Mouse (Mus musculus) midbrain, postnatal 0 days (tissue): ENCODE measurements around the gene Rsad2. TPM values are rescaled to one million over a fixed set of nuclear protein-coding genes. Genes with fewer than 3 reads are reported as not detected.
"Not testable (repeated sequence)": the region's sequence is repeated elsewhere in the genome, so short reads cannot be mapped to it uniquely, and the experiment has no call there.

Source experiments
- ATAC-seq: fragments of 200-750 bp; cut with Nextera tagmentation; 2 replicates; pipeline ENCODE4 v1.8.0; 2017; ENCODE audit warnings: moderate number of reproducible peaks, mild to moderate bottlenecking, moderate TSS enrichment, moderate library complexity; ENCODE audit not compliant: low FRiP score
- DNase-seq: peaks from one replicate; pipeline ENCODE4 v3.0.0-alpha.2; 2015; ENCODE audit warnings: low spot score
- H3K27ac ChIP-seq: fragments of 300-500 bp; sonication (generic); 2 replicates; pipeline ENCODE4 v1.5.1; 2014; ENCODE audit warnings: low read depth, mild to moderate bottlenecking, low read length, mixed read lengths
- H3K27me3 ChIP-seq: fragments of 300-500 bp; sonication (generic); 2 replicates; pipeline ENCODE4 v1.6.1; 2014; ENCODE audit warnings: low read length, control low read depth, mixed read lengths; ENCODE audit not compliant: insufficient read depth
- H3K36me3 ChIP-seq: fragments of 300-500 bp; sonication (generic); 2 replicates; pipeline ENCODE4 v1.6.1; 2014; ENCODE audit warnings: low read length, control low read depth, mixed read lengths; ENCODE audit not compliant: insufficient read depth
- H3K4me1 ChIP-seq: fragments of 300-500 bp; sonication (generic); 2 replicates; pipeline ENCODE4 v1.6.1; 2014; ENCODE audit warnings: mild to moderate bottlenecking, control low read depth, antibody characterized with exemption, low read length, mixed read lengths; ENCODE audit not compliant: insufficient read depth
- H3K4me2 ChIP-seq: fragments of 300-500 bp; sonication (generic); 2 replicates; pipeline ENCODE4 v1.6.1; 2014; ENCODE audit warnings: low read depth, mild to moderate bottlenecking, low read length, mixed read lengths; ENCODE audit not compliant: poor library complexity, severe bottlenecking
- H3K4me3 ChIP-seq: fragments of 300-500 bp; sonication (generic); 2 replicates; pipeline ENCODE4 v1.5.1; 2014; ENCODE audit warnings: low read depth, mild to moderate bottlenecking, low read length, moderate library complexity
- H3K9ac ChIP-seq: fragments of 300-500 bp; sonication (generic); replicated peaks from 2 replicates; pipeline ENCODE4 v1.6.1; 2014; ENCODE audit warnings: mild to moderate bottlenecking, low read length, moderate library complexity, mixed read lengths; ENCODE audit not compliant: poor library complexity, severe bottlenecking
- H3K9me3 ChIP-seq: fragments of 300-500 bp; sonication (generic); 2 replicates; pipeline ENCODE4 v1.6.1; 2016; ENCODE audit warnings: low read length, control low read depth
- CTCF ChIP-seq: IDR thresholded peaks from 2 replicates; pipeline ENCODE4 v1.5.1; 2016; ENCODE audit warnings: antibody characterized with exemption, mild to moderate bottlenecking
- WGBS: fragments of 180-500 bp; shearing (Covaris S2); extraction: QIAGEN DNeasy Blood & Tissue Kit; methylation state at CpG from one replicate; pipeline ENCODE4 v1.1.7; 2014; 5-methylcytosine and 5-hydroxymethylcytosine counted together
- polyA plus RNA-seq: library from polyadenylated mRNA; unstranded; fragments of >200 nt; fragmentation: Nextera tagmentation; extraction: Ambion mirVana; gene quantifications from 2 replicates; pipeline ENCODE4 v1.2.1, GENCODE M21; 2015
- total RNA-seq: library from RNA; depleted of rRNA; stranded (reverse); fragments of >200 nt; gene quantifications from 2 replicates; pipeline ENCODE4 v1.2.3, GENCODE M21; 2014; rRNA removed

The Rsad2 gene
- 1.1 and 1.3 TPM in 2 replicates for total RNA-seq
- polyA plus RNA-seq: 0.95 and 0.98 TPM in 2 replicates

DNA sequence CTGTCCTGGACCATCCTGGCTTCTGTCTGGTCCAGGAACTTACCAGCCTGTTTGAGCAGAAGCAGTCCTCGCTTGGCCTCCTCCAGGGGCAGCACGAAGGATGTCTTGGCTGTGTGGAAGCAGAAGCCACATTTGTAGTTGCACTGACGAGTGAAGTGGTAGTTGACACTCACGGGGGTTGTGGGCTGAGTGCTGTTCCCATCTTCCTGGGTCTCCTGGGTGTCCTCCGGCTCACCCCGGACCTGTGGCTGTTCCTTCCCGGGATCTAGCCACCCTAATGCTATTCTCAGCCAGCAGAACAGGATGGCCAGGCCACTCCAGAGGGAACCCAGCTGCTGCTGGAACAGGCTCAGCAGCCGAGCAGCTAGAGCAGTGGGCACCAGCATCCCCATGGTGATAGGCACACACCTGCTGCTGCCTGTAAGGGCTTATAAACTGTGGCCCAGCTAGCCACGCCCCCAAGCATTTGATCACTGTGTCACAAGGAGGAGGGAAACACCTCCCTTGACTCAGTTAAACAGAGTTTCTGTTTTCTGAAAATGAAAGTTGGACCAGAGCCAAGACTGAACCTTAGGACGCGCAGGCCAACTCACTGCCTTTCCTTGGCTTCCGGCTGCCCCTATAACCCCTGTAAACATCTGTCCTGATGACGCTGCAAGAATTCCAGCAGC, at the start of gene Rsad2:
Gene Rsad2, minus strand, starts transcription at position 425 of the 671 bp plus-strand sequence.
- 50% methylated on average over 13 of the region's 13 CpGs for WGBS
- peak within 1 kb of the TSS; percentile 20; the same call in 1 of the 2 replicates for H3K4me2 ChIP-seq
- H3K4me1 ChIP-seq: 0 out of 2 replicates have a peak, but pooled peaks cover 4% of the 10 kb centered on the region

GRCm38 (mm10) chr12:26501042-26501441, 44.8 kb upstream of the Rsad2 start:
- no peak for TF ChIP-seq CTCF
- no peaks in the 10 kb centered on the region for H3K4me1 ChIP-seq
- H3K27me3 ChIP-seq: no peaks in the 10 kb centered on the region
- H3K27ac ChIP-seq: no peak overlapping the region
- WGBS: 85% methylated on average over 3 of the region's 3 CpGs
- no peaks in the 10 kb centered on the region for H3K9me3 ChIP-seq
- no peak overlapping the region for H3K9ac ChIP-seq
- DNase-seq: no peak
- no peaks in the 10 kb centered on the region for H3K36me3 ChIP-seq
- H3K4me2 ChIP-seq: no peak overlapping the region
- ATAC-seq: no peak
- H3K4me3 ChIP-seq: no peak overlapping the region

More for the DNA sequence above, at the start of gene Rsad2:
- no peaks in the 10 kb centered on the region for H3K27me3 ChIP-seq
- no peak within 1 kb of the TSS for H3K9ac ChIP-seq
- ATAC-seq (no peak), DNase-seq (peak; percentile 47)
- no peak for TF ChIP-seq CTCF
- H3K9me3 ChIP-seq: no peaks in the 10 kb centered on the region
- H3K4me3 ChIP-seq: 0 out of 2 replicates have a peak within 1 kb of the TSS, but pooled peaks have one; percentile 0
- no peaks in the 10 kb centered on the region for H3K36me3 ChIP-seq
- H3K27ac ChIP-seq: no peak within 1 kb of the TSS

- peak; percentile 46 for TF ChIP-seq CTCF
- Histone ChIP-seq H3K27ac (no peak overlapping the region), H3K27me3 (no peaks in the 10 kb centered on the region), H3K4me1 (no peaks in the 10 kb centered on the region), H3K4me2 (no peak overlapping the region), H3K9me3 (no peaks in the 10 kb centered on the region), H3K4me3 (no peak overlapping the region), H3K36me3 (no peaks in the 10 kb centered on the region), H3K9ac (no peak overlapping the region)
- no peak for DNase-seq
- ATAC-seq: no peak
- WGBS: 85% methylated on average over 1 of the region's 1 CpGs
These were observed 33.7 kb upstream of the Rsad2 start for GRCm38 (mm10) chr12:26489942-26490341.

- Histone ChIP-seq H3K4me2 (no peak overlapping the region), H3K27me3 (no peaks in the 10 kb centered on the region), H3K4me1 (no peaks in the 10 kb centered on the region), H3K27ac (no peak overlapping the region), H3K9me3 (no peaks in the 10 kb centered on the region), H3K36me3 (no peaks in the 10 kb centered on the region), H3K4me3 (no peak overlapping the region), H3K9ac (no peak overlapping the region)
- no peak for DNase-seq
- 38% methylated on average over 5 of the region's 5 CpGs for WGBS
- no peak for TF ChIP-seq CTCF
- no peak for ATAC-seq
These were observed 32.5 kb upstream of the Rsad2 start for GRCm38 (mm10) chr12:26488617-26489274.

GRCm38 (mm10) chr12:26487874-26488616, 31.8 kb upstream of the Rsad2 start:
- H3K27me3 ChIP-seq: no peaks in the 10 kb centered on the region
- H3K4me1 ChIP-seq: no peaks in the 10 kb centered on the region
- ATAC-seq (no peak), DNase-seq (peak; percentile 81)
- 39% methylated on average over 14 of the region's 14 CpGs for WGBS
- no peak overlapping the region for H3K4me3 ChIP-seq
- no peaks in the 10 kb centered on the region for H3K9me3 ChIP-seq
- no peak overlapping the region for H3K9ac ChIP-seq
- TF ChIP-seq CTCF: peak; percentile 83
- no peaks in the 10 kb centered on the region for H3K36me3 ChIP-seq
- H3K4me2 ChIP-seq: no peak overlapping the region
- H3K27ac ChIP-seq: no peak overlapping the region

GRCm38 (mm10) chr12:26485738-26486580, 29.7 kb upstream of the Rsad2 start:
- 93% methylated on average over 12 of the region's 12 CpGs for WGBS
- DNase-seq, H3K4me1 ChIP-seq, H3K9me3 ChIP-seq, H3K36me3 ChIP-seq, H3K4me3 ChIP-seq, H3K27ac ChIP-seq, H3K9ac ChIP-seq, H3K27me3 ChIP-seq, ATAC-seq, H3K4me2 ChIP-seq: not testable (repeated sequence)
